Mouse (Mus musculus) kidney, embryonic 15.5 days (tissue): ENCODE data around the gene BC035044. TPM values are rescaled to one million over a fixed set of nuclear protein-coding genes. Genes with fewer than 3 reads are reported as not detected.

Source experiments
- ATAC-seq: fragments of 200-750 bp; cut with Nextera tagmentation; replicated peaks from 2 replicates; pipeline ENCODE4 v1.8.0; 2017; ENCODE audit warnings: moderate TSS enrichment; ENCODE audit not compliant: low FRiP score
- H3K27ac ChIP-seq: fragments of 300-500 bp; sonication (generic); 2 replicates; pipeline ENCODE4 v1.5.1; 2015; ENCODE audit warnings: mild to moderate bottlenecking, inconsistent platforms
- H3K27me3 ChIP-seq: fragments of 300-500 bp; sonication (generic); 2 replicates; pipeline ENCODE4 v1.6.1; 2015; ENCODE audit warnings: inconsistent platforms
- H3K36me3 ChIP-seq: fragments of 300-500 bp; sonication (generic); 2 replicates; pipeline ENCODE4 v1.6.1; 2015; ENCODE audit warnings: inconsistent platforms
- H3K4me1 ChIP-seq: fragments of 300-500 bp; sonication (generic); 2 replicates; pipeline ENCODE4 v1.6.1; 2015; ENCODE audit warnings: inconsistent platforms
- H3K4me2 ChIP-seq: fragments of 300-500 bp; sonication (generic); 2 replicates; pipeline ENCODE4 v1.6.1; 2015; ENCODE audit warnings: moderate library complexity, mild to moderate bottlenecking, inconsistent platforms
- H3K4me3 ChIP-seq: fragments of 300-500 bp; sonication (generic); replicated peaks from 2 replicates; pipeline ENCODE4 v1.5.1; 2015; ENCODE audit warnings: mild to moderate bottlenecking, inconsistent platforms
- H3K9ac ChIP-seq: fragments of 300-500 bp; sonication (generic); 2 replicates; pipeline ENCODE4 v1.6.1; 2015; ENCODE audit warnings: mild to moderate bottlenecking, inconsistent platforms
- H3K9me3 ChIP-seq: fragments of 300-500 bp; sonication (generic); replicated peaks from 2 replicates; pipeline ENCODE4 v1.6.1; 2016; ENCODE audit warnings: inconsistent platforms
- WGBS: fragments of 180-500 bp; shearing (Covaris S2); methylation state at CpG from one replicate; pipeline ENCODE4 v1.1.7; 2015; ENCODE audit warnings: mixed read lengths; 5-methylcytosine and 5-hydroxymethylcytosine counted together
- polyA plus RNA-seq: library from polyadenylated mRNA; unstranded; fragments of >200 nt; fragmentation: Nextera tagmentation; extraction: Ambion mirVana; gene quantifications from 2 replicates; pipeline ENCODE4 v1.2.1, GENCODE M21; 2015

BC035044 gene
- polyA plus RNA-seq, 1 experiment from 2014 or later, result 0.68 TPM

DNA sequence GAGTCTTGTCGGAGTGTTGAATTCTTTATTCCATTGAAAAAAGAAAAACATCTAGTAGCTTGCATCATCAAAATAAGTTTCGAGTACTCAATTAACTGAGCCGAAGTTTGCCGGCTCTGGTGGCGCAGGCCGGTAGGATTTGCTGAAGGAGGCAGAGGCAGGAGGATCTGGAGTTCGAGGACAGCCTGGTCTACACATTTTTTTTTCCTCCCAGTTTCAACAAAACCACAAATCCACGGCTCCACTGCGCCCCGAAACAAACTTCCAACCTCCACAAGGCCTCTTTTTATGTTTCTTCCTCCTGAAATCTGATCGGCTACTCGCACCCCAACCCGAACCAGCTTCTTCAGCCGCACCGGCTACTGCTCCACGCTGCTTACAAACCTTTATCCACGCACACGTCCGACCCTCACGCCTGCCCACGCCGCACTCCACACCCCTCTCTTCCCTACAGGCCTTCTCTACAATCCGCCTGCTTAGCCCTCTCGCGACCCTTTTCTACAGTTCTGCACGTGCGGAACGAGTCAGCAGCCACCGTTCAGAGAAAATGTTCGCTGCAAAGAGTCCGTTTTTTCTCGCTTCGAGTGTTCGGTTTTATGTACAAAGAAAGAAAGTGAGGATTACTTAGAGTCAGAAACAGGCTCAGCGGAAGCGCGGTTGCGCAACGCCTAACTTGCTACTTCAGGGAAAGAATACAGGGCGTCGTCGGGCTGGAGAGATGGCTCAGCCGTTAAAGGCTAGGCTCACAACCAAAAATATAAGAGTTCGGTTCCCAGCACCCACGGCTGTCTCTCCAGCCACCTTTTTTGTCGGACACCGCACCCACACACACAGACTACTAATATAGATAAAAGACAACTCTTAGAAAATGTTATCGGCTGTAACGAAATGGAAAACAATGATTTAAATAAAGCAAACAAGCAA lies 52.3 kb downstream of the BC035044 start:
- peak overlapping the region; percentile 87 for H3K4me3 ChIP-seq
- H3K36me3 ChIP-seq, result no peaks in the 10 kb centered on the region
- H3K4me2 ChIP-seq, result peak overlapping the region; percentile 86
- no peaks in the 10 kb centered on the region for H3K27me3 ChIP-seq
- peak overlapping the region; percentile 97 for H3K27ac ChIP-seq
- no peaks in the 10 kb centered on the region for H3K9me3 ChIP-seq
- H3K4me1 ChIP-seq, result peaks cover 25% of the 10 kb centered on the region
- peak overlapping the region; percentile 83 for H3K9ac ChIP-seq
- WGBS, result under 1% methylated on average over 49 of the region's 49 CpGs
- ATAC-seq, result peak; percentile 64

DNA sequence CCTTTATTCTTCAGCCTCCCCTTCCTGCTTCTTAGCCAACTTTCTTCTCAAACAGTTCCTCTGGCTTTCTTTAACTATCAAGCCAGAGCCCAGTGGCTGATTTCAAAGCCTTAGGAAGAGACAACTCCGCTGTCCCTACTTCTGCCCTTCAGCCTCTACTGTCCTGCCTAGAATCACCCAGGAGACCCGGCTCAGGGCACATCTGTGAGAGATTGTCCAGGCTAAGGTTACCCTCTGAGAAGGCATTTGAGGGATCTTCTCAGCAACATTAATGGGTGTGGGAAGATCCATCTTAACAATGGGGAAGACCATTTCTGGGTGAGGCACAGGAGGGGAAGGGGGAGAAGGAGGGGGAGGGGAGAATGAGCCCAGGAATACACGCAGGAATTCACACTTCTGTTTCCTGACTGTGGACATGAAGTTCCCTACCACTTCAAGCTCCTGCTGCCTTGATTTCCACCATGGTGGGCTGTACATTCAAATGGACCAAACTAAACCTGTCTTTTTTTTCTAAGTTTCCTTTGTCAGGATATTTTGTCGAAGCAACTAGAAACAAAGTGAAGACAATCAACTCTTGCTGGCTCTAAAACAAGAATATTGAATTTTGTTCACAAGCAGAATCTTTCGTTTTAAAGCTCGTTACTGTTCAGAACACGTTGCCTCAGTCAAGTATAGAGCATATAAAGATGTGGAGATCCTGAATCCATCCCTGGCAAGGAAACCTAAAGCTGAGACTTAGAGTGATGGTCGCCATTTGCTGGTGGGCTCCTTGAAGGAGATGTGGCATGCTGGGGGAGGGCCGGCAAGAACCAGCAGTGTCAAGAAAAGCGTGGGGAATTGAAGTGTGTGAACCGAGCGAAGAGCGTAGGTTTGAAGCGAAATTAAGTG lies 53.2 kb downstream of the BC035044 start:
- ATAC-seq, result peak; percentile 22
- Histone ChIP-seq H3K9ac (peak overlapping the region; percentile 56), H3K27ac (peak overlapping the region; percentile 97), H3K27me3 (no peaks in the 10 kb centered on the region), H3K4me1 (peaks cover 25% of the 10 kb centered on the region), H3K36me3 (no peaks in the 10 kb centered on the region), H3K9me3 (no peaks in the 10 kb centered on the region), H3K4me3 (peak overlapping the region; percentile 87), H3K4me2 (peak overlapping the region; percentile 86)
- WGBS, result 2% methylated on average over 14 of the region's 14 CpGs

DNA sequence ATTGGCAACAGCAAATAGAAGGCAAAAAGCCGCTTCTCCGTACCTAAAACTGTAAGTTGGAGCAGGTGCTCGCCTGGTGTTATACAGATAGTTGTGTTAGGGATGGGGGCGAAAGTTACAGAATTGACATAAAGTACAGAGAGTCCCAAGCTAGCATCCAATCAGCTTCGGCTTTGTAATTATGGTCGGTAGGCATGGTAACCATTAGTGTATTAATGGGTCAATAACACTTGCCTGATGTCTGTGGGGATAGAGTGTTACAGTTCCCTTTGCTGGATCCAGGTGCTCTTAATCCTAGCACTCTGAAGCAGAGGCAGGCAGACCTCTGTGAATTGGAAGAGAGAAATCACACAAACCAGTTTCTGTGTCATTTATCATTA lies 54.0 kb downstream of the BC035044 start:
- Histone ChIP-seq H3K27me3 (no peaks in the 10 kb centered on the region), H3K27ac (peak overlapping the region; percentile 97), H3K9ac (no peak overlapping the region), H3K4me2 (peak overlapping the region; percentile 86), H3K4me3 (peak overlapping the region; percentile 87), H3K36me3 (no peaks in the 10 kb centered on the region), H3K4me1 (peaks cover 19% of the 10 kb centered on the region), H3K9me3 (no peaks in the 10 kb centered on the region)
- WGBS, result 86% methylated on average over 6 of the region's 6 CpGs
- ATAC-seq, result no peak

DNA sequence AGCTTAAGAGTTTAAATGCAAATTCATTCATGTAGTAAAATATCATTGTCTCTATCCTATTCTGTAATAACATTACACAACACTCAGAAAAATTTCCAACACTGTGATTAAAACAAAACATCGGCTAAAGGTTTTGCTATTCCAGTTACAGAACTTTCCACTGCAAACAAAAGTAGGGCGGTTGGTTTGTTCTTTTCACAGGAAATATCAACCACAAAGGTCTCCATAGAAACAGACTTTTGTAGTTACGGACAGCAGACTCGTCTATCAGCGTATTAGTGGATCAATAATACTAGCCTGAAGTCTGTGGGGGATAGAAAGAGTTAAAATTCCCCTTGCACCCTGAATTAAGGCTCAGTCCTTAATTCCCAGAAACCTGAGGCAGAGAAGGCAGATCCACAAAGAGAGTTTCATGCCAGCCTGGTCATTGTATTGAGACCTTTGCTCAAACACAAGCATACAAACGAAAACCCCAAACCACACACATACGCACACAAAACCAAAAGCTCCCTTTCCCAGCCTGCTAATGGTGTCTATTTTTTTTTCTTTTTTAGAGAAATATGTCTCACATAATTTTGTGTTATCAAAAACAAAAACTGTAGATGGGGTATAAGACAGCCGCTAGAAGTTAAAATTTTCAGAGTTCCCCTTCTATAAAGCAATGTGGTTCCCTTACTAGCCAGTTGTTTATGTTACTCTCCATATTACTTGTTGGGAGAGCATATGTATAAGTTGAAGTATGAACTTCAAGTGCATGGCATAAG lies 54.6 kb downstream of the BC035044 start:
- Histone ChIP-seq H3K4me2 (no peak overlapping the region), H3K27me3 (no peaks in the 10 kb centered on the region), H3K27ac (no peak overlapping the region), H3K4me3 (no peak overlapping the region), H3K4me1 (peaks cover 15% of the 10 kb centered on the region), H3K36me3 (no peaks in the 10 kb centered on the region), H3K9me3 (no peaks in the 10 kb centered on the region), H3K9ac (no peak overlapping the region)
- no peak for ATAC-seq
- 92% methylated on average over 8 of the region's 8 CpGs for WGBS

DNA sequence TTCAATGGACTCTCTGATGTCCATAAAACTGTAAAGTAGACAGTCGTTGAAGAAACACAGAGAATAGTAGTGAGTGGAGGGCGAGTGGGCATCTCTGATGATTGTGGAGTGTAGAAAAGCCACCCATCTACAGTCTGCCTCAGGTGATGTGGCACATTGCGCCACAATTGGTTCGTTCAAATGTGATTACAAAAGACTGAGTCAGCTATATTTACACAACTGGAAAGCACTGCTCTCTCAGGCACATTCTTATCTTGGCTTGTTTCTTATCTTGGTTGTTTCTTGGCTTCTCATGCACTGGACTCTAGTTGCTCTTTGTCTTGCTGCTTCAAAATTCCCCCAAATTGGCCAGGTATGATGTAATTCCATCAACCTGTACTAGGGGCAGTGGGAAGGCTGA lies 55.4 kb downstream of the BC035044 start:
- H3K27me3 ChIP-seq, result no peaks in the 10 kb centered on the region
- WGBS, result 89% methylated on average over 4 of the region's 4 CpGs
- ATAC-seq, result no peak
- H3K27ac ChIP-seq, result no peak overlapping the region
- no peak overlapping the region for H3K4me3 ChIP-seq
- no peak overlapping the region for H3K4me2 ChIP-seq
- H3K4me1 ChIP-seq, result peaks cover 15% of the 10 kb centered on the region
- H3K9ac ChIP-seq, result no peak overlapping the region
- no peaks in the 10 kb centered on the region for H3K36me3 ChIP-seq
- H3K9me3 ChIP-seq, result no peaks in the 10 kb centered on the region

DNA sequence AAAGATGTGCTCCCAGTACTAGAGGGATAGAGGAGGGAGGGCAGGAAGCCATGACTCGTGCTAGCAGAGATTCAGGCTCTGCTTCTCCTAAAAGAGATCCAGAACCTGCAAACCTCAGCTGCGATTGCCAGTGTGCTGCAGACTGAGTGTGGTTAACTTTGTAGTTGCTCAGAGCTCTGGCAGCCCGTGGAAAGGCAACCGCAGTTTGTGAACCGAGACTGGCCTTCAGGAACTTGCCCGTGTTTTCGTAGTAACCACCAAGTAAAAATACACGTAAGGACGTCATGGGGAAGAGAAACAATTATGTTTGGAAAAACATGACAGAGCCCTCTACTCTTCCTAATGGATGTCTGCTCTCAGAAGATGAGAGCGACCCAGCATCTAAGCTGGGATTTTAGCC lies 57.9 kb downstream of the BC035044 start:
- H3K36me3 ChIP-seq, result no peaks in the 10 kb centered on the region
- H3K9me3 ChIP-seq, result no peaks in the 10 kb centered on the region
- H3K4me1 ChIP-seq, result peaks cover 8% of the 10 kb centered on the region; the same call in 1 of the 2 replicates
- H3K27me3 ChIP-seq, result no peaks in the 10 kb centered on the region
- no peak overlapping the region for H3K9ac ChIP-seq
- no peak overlapping the region for H3K27ac ChIP-seq
- no peak overlapping the region for H3K4me3 ChIP-seq
- WGBS, result 80% methylated on average over 10 of the region's 10 CpGs
- no peak overlapping the region for H3K4me2 ChIP-seq
- no peak for ATAC-seq

DNA sequence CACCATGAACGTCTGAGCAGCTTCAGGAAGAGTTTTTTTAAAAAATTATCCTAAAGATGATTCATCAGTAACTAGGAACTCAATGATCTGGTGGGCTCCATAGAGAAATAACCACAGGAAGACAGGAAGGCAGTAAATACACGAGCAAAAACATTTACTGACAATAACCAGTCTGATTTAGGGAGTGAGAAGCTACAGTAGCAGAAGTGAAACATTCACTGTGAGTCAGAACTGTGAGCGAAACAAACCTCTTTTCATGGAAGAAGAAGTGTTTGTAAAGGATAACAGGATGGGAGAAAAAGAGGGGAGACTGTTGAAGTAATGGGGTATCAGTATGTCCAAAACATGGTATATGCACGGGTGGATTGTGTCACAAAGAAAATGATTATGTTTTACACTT lies 61.1 kb downstream of the BC035044 start:
- no peak for ATAC-seq
- Histone ChIP-seq H3K4me2 (no peak overlapping the region), H3K36me3 (no peaks in the 10 kb centered on the region), H3K27me3 (no peaks in the 10 kb centered on the region), H3K9ac (no peak overlapping the region), H3K9me3 (no peaks in the 10 kb centered on the region), H3K4me3 (no peak overlapping the region), H3K27ac (no peak overlapping the region), H3K4me1 (no peaks in the 10 kb centered on the region)
- 57% methylated on average over 4 of the region's 4 CpGs for WGBS

DNA sequence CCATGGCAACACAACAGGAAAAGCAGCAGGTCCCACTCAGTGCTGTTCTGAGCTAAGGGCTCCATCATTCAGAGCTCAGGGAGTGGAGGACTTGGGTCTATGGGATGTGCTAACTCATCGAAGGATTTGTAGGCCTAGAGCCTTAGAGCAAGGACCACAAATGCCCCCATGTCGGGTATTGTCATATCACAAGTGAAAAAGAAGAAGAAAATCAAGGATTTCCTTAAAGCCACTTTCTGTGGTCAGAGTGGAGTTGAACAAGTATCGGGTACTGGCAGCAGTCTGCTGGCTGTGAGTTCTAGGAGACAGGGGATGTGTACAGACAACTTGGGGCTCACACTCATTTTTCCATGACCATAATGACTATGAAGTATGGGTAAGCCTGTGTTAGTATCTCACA lies 64.1 kb downstream of the BC035044 start:
- Histone ChIP-seq H3K27ac (no peak overlapping the region), H3K9ac (no peak overlapping the region), H3K4me3 (no peak overlapping the region), H3K27me3 (no peaks in the 10 kb centered on the region), H3K36me3 (no peaks in the 10 kb centered on the region), H3K9me3 (no peaks in the 10 kb centered on the region), H3K4me2 (no peak overlapping the region), H3K4me1 (no peaks in the 10 kb centered on the region)
- WGBS, result 89% methylated on average over 3 of the region's 3 CpGs
- no peak for ATAC-seq

DNA sequence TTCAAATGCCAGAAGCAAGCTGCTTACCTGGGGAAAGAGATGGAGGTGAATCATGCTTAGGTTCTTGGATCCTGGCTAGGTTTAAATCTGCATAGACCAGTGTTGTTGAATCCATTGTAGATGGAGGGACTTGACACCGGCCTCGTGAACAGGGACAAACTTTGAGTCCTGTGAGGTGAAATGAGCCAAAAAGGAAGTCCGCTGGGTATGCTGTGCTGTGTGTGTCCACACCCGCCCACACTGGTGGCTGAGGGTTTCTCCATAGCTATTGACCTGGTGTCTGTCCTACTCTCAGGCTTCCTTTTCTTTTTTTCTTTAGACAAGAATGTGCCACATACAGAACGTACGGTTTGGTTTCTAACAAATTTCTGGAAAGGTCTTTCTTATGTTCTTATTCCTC lies 64.8 kb downstream of the BC035044 start, which contains the start of the genes Gm44511 and Klrb1b:
Gene Gm44511, minus strand, starts transcription at position 184 of the 400 bp plus-strand sequence.
Gene Klrb1b, minus strand, starts transcription at position 200 of the 400 bp plus-strand sequence.
- no peak for ATAC-seq
- Histone ChIP-seq H3K9me3 (no peaks in the 10 kb centered on the region), H3K4me3 (no peak within 1 kb of the TSS), H3K4me2 (no peak within 1 kb of the TSS), H3K9ac (no peak within 1 kb of the TSS), H3K36me3 (no peaks in the 10 kb centered on the region), H3K27me3 (no peaks in the 10 kb centered on the region), H3K27ac (no peak within 1 kb of the TSS), H3K4me1 (no peaks in the 10 kb centered on the region)
- WGBS, result 89% methylated on average over 6 of the region's 6 CpGs

DNA sequence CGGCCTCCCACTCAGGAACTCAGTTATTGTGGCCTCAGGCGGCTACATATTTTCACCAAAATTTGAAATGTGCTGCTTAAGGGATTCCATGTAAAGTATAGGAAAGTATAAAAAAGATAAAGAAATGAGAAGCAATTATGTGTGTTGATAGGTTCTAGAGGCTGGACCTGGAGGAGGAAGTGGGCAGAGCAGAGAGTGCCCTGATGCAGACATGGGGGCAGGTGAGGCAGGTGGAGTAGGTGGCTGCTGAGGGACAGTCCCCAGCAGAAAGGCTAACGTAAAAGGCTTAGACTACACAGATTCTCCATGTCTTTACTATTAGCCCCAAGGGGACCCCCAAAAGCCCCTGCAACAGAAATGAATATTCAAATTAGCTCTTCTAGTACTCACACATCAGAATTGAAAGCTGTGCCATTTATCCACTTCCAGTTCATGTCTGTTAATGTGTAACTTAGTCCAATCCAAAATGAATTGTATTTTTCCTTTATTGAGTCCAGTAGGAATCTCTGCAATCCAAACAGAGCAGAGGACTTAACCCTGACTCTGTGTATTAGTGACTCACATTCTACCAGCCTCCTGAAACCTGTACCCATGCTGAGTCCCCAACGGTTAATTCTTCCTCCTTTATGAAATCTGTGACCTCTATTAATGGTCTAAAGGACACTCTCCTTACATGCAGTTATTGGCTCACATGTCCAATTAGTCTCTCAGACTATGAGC lies 72.7 kb downstream of the BC035044 start:
- Histone ChIP-seq H3K9me3 (no peaks in the 10 kb centered on the region), H3K4me1 (no peaks in the 10 kb centered on the region), H3K27me3 (no peaks in the 10 kb centered on the region), H3K4me3 (no peak overlapping the region), H3K36me3 (no peaks in the 10 kb centered on the region), H3K27ac (no peak overlapping the region), H3K9ac (no peak overlapping the region), H3K4me2 (no peak overlapping the region)
- no peak for ATAC-seq
- WGBS, result 82% methylated on average over 4 of the region's 4 CpGs

DNA sequence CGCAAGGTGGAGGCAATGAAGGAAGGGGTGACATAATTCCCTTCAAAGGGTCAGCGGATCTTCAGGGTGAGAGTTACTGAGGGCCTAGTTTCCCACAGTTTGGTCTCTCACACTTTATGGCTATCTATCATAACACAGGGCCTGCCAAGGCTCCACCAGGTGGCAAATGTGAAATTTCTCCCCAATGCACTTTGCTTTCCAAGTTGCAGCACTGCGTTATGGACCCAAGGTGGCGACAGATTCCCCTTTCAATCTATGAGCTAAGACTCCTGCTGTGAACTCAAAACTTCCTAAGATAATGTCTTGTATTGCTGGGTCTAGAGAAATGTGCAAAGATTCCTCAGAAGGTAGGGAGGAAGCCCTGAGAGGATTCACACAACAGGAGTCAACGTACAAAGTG lies 82.4 kb downstream of the BC035044 start:
- Histone ChIP-seq H3K27ac (no peak overlapping the region), H3K27me3 (no peaks in the 10 kb centered on the region), H3K9ac (no peak overlapping the region), H3K4me1 (no peaks in the 10 kb centered on the region), H3K9me3 (no peaks in the 10 kb centered on the region), H3K4me2 (no peak overlapping the region), H3K36me3 (no peaks in the 10 kb centered on the region), H3K4me3 (no peak overlapping the region)
- WGBS, result 88% methylated on average over 5 of the region's 5 CpGs
- no peak for ATAC-seq
